Mouse (Mus musculus): ENCODE measurements around the gene Pde2a.
"Not testable (repeated sequence)": the region's sequence is repeated elsewhere in the genome, so short reads cannot be mapped to it uniquely, and the experiment has no call there.

Pde2a gene

GRCm38 (mm10) chr7:101513655-101514054, 92.2 kb downstream of the Pde2a start:
- DNase-seq (ENCODE audit: low spot score in 2 of 2), result no peak

GRCm38 (mm10) chr7:101514768-101515167, 93.3 kb downstream of the Pde2a start:
- DNase-seq (ENCODE audit: low spot score in 2 of 2), result no peak

GRCm38 (mm10) chr7:101515295-101515694, 93.8 kb downstream of the Pde2a start:
- DNase-seq (ENCODE audit: low spot score in 2 of 2), result no peak

- DNase-seq (ENCODE audit: low spot score in 2 of 2), result no peak
Measured at GRCm38 (mm10) chr7:101516460-101516859, 95.0 kb downstream of the Pde2a start.

GRCm38 (mm10) chr7:101521696-101522095, 100.2 kb downstream of the Pde2a start:
- no peak for DNase-seq (ENCODE audit: low spot score in 2 of 2)

GRCm38 (mm10) chr7:101523205-101523604, 101.7 kb downstream of the Pde2a start:
- DNase-seq (ENCODE audit: low spot score in 2 of 2), result no peak

GRCm38 (mm10) chr7:101526484-101526883, 105.0 kb downstream of the Pde2a start:
- no peak for DNase-seq (ENCODE audit: low spot score in 2 of 2)

GRCm38 (mm10) chr7:101534428-101534827, 112.9 kb downstream of the Pde2a start:
- no peak for DNase-seq (ENCODE audit: low spot score in 2 of 2)

- DNase-seq (ENCODE audit: low spot score in 2 of 2), result no peak
Measured at GRCm38 (mm10) chr7:101535102-101535501, 113.6 kb downstream of the Pde2a start.

GRCm38 (mm10) chr7:101535517-101535916, 114.0 kb downstream of the Pde2a start:
- no peak for DNase-seq (ENCODE audit: low spot score in 2 of 2)

- no peak for DNase-seq (ENCODE audit: low spot score in 2 of 2)
Measured at GRCm38 (mm10) chr7:101537541-101537940, 116.0 kb downstream of the Pde2a start.

GRCm38 (mm10) chr7:101538141-101538933, 116.8 kb downstream of the Pde2a start:
- DNase-seq (ENCODE audit: low spot score in 2 of 2), result peak; percentile 33 to 37

GRCm38 (mm10) chr7:101539774-101540173, 118.3 kb downstream of the Pde2a start:
- no peak for DNase-seq (ENCODE audit: low spot score in 2 of 2)

- DNase-seq (ENCODE audit: low spot score in 2 of 2), result no peak
Measured at GRCm38 (mm10) chr7:101540684-101541083, 119.2 kb downstream of the Pde2a start.

GRCm38 (mm10) chr7:101541132-101541531, 119.6 kb downstream of the Pde2a start:
- DNase-seq (ENCODE audit: low spot score in 2 of 2), result peak; percentile 42 to 48

GRCm38 (mm10) chr7:101541734-101542133, 120.2 kb downstream of the Pde2a start:
- no peak for DNase-seq (ENCODE audit: low spot score in 2 of 2)

- DNase-seq (ENCODE audit: low spot score in 2 of 2), result no peak
Measured at GRCm38 (mm10) chr7:101547651-101548050, 126.2 kb downstream of the Pde2a start.

GRCm38 (mm10) chr7:101549266-101549665, 127.8 kb downstream of the Pde2a start:
- no peak for DNase-seq (ENCODE audit: low spot score in 2 of 2)

GRCm38 (mm10) chr7:101550686-101551485, 129.4 kb downstream of the Pde2a start:
- no peak for DNase-seq (ENCODE audit: low spot score in 2 of 2)

- no peak for DNase-seq (ENCODE audit: low spot score in 2 of 2)
Measured at GRCm38 (mm10) chr7:101551530-101551929, 130.0 kb downstream of the Pde2a start.

- DNase-seq (ENCODE audit: low spot score in 2 of 2), result not testable (repeated sequence)
Measured at GRCm38 (mm10) chr7:101555473-101555872, 134.0 kb downstream of the Pde2a start.

GRCm38 (mm10) chr7:101557391-101557790, 135.9 kb downstream of the Pde2a start:
- DNase-seq (ENCODE audit: low spot score in 2 of 2), result no peak

GRCm38 (mm10) chr7:101559393-101559792, 137.9 kb downstream of the Pde2a start:
- not testable (repeated sequence) for DNase-seq (ENCODE audit: low spot score in 2 of 2)

Data from urinary bladder, adult 18-20 months (tissue).